Mouse (Mus musculus) heart, postnatal 10 days (tissue): ENCODE measurements at regions not wholly inside any gene's neighbourhood (a gene's known extent, or its start where the extent isn't known, plus 50 kb on each side); places are given as distances from the start of the nearest gene placed in this dataset.

Source experiments
- DNase-seq, 2 experiments: peaks; one replicate each; pipeline ENCODE4 v3.0.0; 2021
- intact Hi-C: fragments of 180-260 bp; cut with DNase I; formaldehyde crosslinking; loops from one replicate; pipeline ENCODE4 v1.15.1; 2025

DNA sequence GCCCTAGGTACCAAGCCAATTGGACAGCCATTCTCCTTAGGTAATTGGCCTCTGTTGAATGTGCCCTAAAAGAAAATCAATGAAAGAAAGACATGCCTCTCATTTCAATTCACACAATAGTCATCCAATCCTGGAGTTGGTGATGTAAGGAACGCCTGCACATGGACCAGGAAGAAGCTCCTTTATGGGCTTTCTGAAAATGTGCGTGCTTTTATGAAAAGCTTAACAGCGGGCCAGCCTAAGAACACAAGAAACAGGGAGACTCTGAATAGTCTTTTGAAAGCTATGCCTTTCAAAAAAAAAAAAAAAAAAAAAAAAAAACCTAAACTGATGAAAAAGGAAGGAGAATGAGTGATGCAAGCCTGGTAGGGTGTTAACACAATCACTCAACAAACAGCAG, 183.1 kb downstream of the Pcdh19 start:
- no peak for DNase-seq
- intact Hi-C loops: no loop called here

DNA sequence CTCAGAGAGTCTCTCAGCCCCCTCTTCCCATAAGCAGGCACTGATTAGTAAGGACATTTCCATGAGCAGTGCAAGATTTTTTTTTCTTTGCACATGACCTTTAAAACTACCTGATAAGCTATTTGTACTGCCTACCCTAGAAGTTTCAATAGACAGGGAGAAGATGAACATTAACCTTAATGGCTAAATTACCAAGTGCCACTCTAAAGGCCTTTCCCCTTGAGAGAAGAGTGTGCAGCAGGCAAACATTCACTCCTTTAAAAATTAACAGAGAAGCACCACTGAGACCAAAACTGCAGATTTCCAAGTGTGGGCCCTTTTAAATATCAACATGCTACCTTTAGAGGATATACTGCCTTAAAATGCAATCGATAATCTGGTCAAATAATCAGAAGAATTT, 226.9 kb downstream of the Pcdh19 start:
- no peak for DNase-seq
- intact Hi-C loops: no loop called here

DNA sequence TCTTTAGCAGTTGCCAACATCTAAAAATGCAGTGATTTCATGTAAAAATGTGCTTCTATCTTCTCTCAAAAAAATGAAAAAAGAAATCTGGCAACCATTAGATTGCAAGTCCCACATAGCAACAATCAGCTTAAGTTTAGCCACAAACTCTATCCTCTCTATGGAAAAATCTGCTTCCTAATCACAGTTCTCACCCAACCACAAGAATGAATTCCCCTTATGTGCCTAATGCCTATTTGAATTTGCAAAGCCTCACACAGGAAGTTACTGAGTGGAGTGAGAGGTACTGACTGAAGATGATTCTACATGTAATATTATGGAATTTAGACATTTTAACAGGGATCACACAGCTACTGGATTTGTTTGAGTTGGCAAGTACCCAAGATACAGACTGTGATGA, 241.4 kb downstream of the Pcdh19 start:
- intact Hi-C loops: loop anchor here (5.0 kb wide), 1 partner anchor 240 kb away; the partner anchor contains the start of gene Pcdh19
- no peak for DNase-seq

DNA sequence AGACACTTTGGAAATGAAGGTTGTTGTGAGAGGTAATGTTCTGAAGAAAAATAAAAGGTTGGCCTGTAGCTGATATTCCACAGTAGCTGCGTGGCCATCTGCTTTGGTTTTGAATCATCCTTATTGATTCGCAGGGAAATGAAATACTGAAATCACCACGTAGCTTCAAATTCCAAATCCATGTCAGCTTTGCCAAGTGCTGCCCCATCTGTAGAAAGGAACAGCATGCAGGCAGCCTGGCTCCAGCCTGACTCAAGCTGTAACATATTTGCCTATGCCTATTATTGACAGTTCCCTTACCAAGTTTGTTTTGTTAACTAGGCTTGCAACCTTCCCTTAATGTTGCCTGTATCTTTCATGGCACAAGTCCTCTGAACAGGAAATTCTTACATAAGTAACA, 286.3 kb downstream of the Pcdh19 start:
- DNase-seq: no peak
- intact Hi-C loops: no loop called here

DNA sequence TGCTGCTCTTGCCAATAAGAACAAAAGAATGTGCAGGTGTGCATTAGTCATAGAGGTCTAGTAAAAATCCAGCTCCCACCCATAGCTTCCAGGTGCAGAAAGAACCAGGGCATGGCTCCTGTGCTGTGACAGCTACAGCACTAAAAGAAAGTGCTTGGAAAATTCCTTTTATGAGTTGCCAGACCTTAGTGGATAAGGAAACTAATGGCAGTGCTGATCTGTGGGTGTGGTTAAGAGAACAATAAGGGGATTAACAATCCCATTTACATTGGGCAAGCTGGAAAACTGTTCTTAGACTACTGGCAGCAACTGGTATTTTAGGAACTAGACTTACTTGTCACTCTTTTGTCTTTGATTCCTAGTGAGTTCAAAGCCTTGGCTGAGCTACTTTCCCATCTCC, 301.0 kb downstream of the Pcdh19 start:
- no peak for DNase-seq
- intact Hi-C loops: no loop called here

DNA sequence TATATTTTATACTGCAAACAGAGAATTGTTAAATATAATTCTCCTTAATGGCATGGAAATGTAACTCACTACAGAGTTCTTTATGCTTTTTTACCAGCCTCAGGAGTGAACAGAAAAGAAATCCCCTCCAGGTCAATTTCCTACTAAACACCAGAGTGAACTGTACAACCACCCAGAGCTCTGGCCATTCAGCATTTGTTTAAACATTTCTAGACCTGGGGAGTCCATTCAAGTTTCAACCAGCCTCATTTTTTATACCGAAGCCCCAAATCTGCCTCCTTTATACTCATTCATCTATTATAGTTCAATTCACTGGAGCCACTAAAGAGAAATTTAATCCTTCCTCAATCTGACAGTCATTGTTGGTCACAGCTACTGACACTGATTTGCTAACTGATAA, 314.8 kb downstream of the Pcdh19 start:
- no peak for DNase-seq
- intact Hi-C loops: no loop called here

DNA sequence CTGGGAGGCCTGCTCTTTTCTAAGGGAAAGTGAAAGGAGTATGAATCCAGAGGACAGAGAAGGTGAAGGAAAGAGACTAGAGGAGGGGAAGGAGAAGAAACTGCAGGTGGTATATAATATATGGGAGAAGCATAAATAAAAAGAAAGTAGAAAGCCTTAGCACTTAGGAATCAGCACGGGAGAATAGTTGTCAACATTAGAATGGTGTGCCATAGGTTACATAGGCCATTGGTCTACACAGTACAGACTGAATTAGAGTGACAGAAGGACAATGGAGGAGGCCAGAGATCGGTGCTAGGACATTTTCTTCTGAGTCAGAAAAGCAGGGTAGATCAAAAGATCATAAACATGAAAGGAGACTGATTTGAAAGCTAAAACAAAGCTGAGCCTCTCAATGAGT, 315.7 kb downstream of the Pcdh19 start:
- intact Hi-C loops: no loop called here
- DNase-seq: no peak

DNA sequence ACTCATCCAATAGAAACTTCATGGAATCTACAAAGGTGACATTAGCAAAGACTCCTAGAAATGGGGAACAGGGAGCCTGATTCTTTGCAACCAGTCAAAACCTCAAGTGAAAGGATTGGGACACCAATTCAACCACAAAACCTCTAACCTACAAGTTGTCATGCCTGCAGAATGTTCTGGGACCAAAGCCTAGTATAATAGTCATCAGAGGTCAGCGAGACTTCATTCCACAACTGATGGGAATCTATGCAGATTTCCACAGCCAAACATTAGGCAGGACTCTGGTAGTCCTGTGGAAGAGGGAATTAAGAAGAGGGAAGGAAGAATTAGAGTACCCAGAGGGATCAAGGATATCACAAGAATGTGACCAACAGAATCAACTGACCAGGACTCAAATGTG, 316.4 kb downstream of the Pcdh19 start:
- no peak for DNase-seq
- intact Hi-C loops: no loop called here

DNA sequence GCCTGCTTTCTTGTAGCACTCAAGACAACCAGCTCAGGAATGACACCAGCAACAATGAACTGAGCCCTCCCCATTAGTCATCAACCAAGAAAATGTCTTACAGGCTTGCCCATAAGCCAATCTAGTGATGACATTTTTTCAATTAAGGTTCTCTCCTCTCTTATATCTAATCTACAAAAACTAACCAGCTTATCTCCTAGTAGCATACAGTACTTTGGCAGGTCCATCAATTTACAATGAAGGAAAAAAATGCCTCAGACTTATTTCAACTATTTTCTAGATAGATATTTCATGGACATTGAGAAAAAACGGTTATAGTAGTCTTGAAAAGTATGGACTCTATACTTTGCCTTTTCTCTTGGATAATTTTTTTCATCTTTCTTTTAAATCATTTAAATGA, 328.0 kb downstream of the Pcdh19 start:
- no peak for DNase-seq
- intact Hi-C loops: no loop called here
